Mouse (Mus musculus): ENCODE measurements around the gene Tecpr1.

The Tecpr1 gene

DNA sequence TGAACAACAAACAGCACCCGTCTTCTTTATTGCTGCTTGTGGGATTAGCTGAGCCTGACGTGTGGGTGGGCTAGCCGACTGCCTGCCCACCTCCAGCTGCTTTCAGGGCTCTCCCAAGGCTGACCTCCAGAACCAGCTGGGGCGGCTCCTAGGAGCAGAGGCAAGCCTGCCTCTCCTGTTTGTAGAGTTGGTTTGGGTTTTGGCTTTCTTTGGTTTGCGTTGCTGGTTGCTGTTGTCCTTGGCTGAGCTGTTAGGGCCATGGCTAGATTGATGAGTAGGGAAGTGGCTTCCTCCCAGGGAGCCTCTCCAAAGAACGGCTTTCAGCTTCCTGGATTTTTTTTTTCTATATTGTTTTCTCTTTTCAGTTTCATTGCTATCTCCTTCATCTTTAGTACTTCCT, 45.2 kb downstream of the Tecpr1 start:
- in situ Hi-C loops (cut with MboI, MseI), result no loop called here

DNA sequence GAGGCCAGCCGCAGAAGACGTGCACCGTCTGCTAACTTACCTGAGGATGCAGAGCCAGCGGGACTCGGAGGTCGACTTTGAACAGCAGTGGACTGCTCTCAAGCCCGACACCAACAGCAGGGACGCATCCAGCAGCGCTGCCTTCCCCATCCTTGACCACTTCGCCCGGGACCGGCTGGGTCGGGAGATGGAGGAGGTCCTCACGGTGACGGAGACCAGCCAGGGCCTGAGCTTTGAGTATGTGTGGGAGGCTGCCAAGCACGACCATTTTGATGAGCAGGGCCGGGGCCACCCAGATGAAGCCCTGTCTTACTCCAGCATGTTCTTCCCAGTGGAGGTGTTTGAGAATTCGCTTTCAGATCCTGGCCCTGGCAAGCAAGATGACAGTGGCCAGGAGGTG, 49.8 kb downstream of the Tecpr1 start:
- in situ Hi-C loops (cut with MboI, MseI), result no loop called here

DNA sequence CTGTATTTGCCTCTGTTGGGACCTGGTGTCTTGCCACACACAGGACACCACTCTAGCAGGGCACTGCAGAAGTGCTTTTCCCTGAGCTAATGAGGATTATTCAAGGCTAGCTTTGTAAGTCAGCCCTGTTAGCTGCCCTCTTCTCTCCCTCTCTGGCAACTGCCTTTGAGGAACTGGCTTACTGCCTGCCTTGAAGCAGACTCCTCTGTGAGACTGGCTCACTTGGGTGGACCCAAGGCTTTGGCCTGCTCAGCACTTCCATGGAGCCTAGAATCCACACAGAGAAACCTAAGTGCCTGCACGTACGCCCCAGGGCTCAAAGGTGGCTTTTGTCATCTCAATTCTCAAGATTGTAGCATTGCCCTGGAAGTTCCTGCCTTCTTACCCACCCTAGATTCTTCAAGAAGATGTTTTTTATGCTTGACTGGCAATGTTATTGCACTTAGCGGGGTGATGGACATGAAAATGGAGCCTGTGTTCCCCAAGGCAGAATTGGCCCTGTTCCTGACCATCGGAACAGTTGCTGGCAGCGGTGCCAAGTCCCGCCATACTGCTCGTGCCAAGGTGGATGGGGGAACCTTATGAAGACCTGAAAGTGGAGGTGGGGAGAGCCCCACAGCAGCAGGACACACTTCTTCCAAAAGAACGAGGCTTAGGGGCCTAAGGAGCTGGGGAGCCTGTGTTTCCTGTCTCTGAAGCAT, 54.0 kb downstream of the Tecpr1 start:
- in situ Hi-C loops (cut with MboI, MseI), result no loop called here

DNA sequence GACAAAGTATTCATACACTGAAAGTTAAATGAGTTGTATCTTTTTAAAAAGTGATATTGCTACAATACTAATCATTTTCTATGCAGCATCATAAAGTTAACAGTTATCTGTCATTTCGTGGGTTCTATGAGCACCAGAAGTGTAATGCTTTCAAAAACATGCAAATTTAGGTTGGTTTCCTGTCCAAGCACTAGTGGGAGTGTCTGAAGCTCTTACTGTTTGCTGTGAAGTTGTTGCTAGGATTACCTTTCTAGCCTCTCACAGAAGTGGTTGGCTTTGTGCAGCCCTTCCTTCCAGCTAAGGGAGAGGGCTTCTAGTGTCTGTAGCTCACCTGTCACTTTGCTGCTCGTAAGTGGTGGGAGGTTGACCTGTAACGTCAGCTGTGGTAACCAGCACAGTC, 57.7 kb downstream of the Tecpr1 start:
- in situ Hi-C loops (cut with MboI, MseI), result no loop called here

DNA sequence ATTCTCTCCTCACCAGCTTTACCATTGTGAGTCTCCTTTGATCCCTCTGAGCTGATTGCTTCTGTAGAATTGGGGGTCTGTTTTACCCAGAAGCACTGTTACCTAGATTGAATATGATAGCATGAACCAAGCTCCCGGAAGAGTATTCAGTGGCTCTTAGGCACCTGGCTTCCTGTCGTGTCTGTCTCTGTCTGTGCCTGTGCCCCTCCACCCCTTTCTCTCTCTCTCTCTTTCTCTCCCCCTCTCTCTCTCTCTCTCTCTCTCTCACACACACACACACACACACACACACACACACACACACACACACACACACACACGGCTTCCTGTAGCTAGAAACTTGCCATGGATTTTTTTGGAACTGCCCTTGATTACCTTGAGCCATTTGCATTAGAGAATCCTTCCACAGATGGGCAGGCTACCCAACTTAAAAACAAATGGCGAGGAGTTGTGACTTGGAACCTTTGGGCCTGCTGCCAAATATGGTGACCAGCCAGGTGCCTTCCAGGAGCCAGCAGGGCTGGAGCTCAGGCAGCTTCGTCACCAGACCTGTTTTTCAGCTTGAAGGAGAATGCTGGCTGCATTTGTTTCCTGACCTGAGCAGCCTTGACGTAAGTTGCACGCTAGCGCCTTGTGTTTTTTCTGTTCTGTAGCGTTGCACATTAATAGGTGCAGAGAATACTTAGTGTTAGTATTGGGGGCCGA, 60.5 kb downstream of the Tecpr1 start:
- in situ Hi-C loops (cut with MboI, MseI), result no loop called here

DNA sequence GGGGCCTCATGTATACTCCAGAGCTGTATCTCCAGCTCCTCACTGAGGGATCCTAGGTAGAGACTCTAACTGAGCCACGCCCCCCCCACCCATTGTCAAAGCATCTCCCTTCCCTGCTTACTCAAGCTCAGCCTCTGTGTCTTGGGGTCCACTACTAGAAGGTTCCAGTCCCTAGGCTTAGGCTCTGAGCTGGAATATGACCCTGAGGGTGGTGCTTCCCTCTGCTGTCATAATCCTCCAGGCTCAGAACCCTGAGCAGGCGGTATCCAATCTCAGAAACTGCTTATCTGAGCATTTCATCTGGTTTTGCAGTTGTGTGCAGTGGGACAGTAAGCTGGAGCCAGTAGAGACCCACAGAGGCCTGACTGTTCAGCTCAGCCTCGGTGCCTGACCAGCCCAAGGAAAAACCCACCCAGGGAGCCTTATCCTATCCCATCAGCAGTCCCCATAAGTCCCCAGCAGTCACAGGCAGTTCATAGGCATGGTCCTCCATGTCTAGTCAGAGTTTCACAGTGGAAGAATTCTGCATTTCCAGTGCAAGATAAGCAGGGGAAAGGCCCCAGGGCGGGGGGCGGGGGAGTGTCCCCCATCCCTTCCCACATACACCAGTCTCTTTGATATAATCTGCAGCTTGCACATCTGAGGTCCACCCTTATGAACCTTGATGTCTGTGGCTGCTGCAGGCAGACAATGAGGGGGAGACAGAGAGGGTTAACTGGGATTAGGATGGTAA, 61.2 kb downstream of the Tecpr1 start:
- in situ Hi-C loops (cut with MboI, MseI), result no loop called here

DNA sequence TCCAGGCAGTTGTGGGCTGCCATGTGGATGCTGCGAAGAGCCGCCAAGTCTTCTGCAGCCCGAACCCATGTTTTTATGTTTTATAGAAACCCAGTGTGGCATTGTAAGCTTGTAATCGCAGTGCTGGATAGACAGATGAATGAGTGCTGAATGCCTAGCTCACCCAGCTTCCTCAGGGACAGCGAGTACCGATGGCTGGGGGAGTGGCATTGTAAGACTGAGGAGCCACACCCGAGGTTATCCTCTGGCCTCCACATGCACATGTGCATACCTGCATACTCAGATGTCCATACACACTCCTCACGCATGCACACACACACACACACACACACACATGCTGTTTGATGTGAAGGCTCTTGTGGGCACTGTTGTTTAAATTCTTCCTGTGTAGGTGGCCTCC, 64.3 kb downstream of the Tecpr1 start:
- in situ Hi-C loops (cut with MboI, MseI), result loop anchor here (5.0 kb wide), 1 partner anchor 117 kb away; no protein-coding TSS in a partner anchor

DNA sequence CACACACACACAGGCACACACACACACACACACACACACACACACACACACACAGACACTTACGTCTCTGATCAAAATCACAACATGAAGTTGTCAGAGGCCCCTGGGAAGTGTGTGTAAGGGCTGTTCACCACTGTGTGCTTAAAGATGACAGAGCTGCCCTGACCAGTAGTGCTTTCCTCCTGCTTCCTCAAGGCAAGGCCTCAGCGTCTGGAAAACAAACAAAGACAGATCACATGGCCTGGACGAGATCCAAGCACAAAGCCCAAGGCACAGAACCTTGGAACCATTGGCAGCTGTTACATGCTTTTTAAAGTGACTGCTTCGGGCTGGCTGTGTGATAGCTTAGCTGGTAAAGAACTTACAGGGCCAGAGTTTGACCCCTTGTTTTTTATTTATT, 64.8 kb downstream of the Tecpr1 start:
- in situ Hi-C loops (cut with MboI, MseI), result loop anchor here (5.0 kb wide), 1 partner anchor 116 kb away; no protein-coding TSS in a partner anchor

DNA sequence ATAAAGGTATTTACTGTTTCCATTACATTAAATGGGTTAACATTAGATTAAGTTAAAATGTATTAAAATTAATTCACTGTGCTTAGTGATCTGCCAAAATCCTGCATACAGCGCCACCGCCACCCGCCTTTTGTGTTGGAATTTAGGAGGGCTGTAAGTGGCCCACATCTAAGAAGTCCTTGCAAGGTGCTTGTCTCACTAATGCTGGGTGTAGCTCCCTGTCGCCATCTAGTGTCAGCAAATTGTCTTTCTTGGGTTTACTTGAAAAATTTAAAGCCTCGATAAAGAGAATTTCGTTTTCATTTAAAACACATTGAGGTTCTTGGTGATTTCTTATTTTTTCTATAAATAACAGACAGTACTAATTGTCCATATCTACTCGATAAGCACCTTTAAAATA, 68.9 kb downstream of the Tecpr1 start:
- in situ Hi-C loops (cut with MboI, MseI), result no loop called here

DNA sequence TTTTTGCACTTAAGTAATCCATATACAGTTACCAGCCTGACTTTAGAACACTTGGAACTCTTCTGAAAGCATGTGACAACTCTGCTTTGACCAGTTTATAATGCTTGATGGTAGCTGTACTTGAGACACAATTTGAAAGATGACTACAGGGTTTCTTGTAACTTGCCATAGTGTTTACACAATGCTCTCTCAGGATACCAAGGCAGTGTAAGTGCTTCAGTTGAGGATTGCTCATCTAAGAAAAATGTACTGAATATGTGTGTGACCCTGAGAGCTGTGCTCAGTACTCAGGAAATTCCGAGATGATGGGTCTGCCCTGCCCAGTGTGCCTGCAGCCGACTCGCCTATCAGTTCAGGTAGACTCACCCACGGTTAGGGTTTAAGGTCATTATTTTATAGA, 72.1 kb downstream of the Tecpr1 start:
- in situ Hi-C loops (cut with MboI, MseI), result no loop called here

DNA sequence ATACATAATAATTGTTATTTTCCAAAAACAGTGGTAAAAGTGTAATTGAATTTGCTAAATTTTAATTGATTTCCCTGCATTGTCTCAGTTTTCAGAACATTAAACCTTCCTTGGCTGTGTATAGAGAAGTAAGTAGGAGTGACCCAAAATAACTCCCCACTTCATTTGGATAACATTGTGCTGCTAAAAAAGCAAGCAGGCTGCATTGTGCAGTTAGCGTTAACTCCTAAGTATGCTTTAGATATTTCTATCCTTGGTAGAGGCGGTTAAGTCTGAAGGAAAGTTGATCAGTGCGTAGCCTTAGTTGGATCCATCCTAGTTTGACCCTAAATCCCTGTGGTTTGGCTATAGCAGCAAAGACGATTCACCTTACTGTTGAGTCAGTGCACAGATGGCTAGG, 73.9 kb downstream of the Tecpr1 start:
- in situ Hi-C loops (cut with MboI, MseI), result no loop called here

DNA sequence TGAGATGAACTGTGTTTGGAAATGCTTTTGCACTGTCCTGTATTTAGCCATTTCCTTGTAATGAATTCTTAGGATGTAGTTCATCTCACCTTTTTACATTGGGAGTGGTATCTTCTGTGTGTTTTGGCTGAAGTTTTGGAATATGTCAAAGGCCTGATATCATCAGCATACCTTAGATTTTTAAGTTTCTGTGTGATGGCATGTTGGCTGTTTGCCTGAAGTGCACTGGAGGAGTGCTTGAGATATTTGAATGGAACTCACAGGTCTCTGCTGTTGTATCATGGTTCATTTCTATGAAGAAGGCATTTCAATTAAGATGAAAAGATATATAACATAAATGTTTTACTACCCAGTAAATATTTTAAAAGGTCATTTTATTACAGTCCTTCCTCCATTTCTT, 76.5 kb downstream of the Tecpr1 start:
- in situ Hi-C loops (cut with MboI, MseI), result no loop called here

Measured in T-helper 2 cell (primary cell).